Mouse (Mus musculus) CH12F3 (cell line): ENCODE measurements at regions not wholly inside any gene's neighbourhood (a gene's known extent, or its start where the extent isn't known, plus 50 kb on each side); places are given as distances from the start of the nearest gene placed in this dataset.

Source experiments
- in situ Hi-C: fragments of 300-500 bp; cut with MboI; formaldehyde crosslinking; loops from 2 replicates; pipeline ENCODE4 v1.14.3; 2020; ENCODE audit warnings: low sequenced_read_pairs

DNA sequence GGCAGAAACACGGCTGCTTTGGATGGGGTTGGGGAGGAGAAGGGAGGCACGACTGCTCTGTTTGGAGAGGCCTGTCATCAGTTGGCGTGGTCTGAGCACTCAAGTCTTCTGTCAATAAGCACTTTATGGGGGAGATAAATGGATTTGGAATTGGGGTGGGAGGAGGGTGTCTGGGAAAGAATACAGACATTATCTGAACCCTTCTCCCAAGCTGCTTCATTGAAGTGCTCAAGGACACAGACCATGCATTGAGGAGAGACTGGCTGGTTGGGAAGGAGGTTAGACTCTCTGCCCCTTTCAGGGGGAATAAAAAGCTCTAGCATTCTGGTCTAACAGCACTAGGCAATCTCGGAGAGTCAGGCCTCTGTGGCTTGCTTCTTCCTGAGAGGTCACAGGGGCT, 350.1 kb upstream of the Tnp1 start:
- in situ Hi-C loops: no loop called here

DNA sequence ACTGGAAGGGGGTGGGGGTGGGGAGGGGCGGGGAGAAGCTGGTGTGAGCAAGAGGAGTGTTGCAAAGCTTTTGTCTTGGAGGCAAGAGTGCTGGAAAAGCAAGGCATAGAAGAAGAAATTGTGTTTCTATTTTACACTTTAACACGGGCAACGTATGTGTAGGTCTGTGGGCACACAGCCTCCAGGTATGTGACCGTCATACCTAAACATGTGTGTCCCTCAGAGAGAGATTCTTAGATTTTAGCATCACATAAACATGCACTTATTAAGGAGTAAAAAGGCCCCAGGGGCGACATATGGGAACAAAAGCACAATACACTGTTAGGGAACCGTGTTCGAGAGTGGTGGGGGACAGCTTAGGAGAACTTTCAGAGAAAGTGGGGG, 348.6 kb upstream of the Tnp1 start:
- in situ Hi-C loops: no loop called here

DNA sequence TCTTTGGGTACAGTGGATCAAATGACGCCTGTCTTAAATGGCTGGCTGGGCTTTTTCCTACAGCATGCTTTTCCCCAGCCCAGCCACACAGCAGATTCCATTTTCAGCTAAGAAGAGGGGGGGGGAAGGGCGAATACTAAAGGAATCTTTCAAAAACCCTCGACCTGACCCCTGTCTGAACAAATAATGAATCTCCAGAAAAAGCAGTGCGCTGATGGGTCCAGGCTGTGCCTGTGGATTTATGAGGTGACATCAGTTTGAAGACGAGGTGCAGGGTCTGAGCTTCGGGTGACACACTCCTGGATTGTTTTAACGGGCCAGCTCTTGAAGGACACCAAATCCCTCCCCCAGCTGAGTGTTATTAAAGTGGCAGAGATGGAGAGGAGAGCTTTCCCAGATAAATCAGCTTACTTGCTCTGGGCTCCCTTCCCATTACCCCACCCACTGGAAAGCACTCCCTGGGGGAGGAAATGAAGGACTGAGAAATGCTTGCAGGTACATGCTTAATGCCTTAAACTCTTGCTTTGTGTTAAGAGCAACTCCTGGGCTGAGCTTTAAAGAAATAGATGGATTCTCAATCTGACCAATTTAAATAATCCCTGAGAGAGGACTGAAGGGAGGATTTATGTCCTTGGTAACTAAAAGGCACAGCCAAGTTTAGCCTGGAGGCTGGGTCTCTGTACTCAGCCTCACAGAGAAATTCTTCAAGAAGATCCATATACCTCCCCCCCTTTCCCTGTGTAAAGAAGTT, 348.0 kb upstream of the Tnp1 start:
- in situ Hi-C loops: no loop called here

DNA sequence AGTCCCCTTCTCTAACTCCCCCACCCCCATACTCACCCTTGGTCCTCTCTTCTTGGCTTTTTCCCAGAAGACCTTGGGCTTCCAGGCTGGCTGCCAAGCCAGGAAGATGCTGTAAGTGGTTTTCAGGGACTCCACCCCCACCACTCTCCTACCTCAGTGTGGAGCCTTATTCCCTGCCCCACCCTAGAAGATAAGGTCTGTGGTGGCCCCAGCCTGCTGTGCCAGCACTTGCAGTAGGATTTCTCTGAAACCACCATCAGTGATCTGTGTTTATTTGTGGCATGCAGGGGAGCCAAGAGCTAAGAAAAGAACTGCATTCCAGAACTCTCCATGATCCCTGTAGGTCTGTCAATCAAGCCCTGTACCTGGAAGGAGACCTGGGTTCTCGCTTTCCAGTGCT, 346.4 kb upstream of the Tnp1 start:
- in situ Hi-C loops: no loop called here

DNA sequence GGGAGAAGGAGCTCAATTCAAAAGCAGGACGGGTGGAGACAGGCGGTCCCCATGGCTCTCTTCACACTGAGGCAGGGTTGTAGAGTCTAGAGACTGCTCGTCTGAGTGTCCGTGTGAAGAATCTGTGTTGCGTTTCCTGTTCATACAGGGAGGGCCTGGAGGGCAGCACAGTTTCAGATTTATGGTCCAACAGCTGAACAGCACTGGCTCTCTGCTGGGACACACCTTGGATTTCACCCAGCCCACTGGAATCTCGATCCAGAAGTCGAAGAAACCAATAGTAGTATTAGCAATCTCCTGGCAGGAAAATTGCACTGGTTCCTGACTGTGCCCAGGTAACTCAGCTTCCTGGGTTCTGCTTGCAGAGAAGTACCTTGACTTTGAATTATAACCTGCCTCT, 345.6 kb upstream of the Tnp1 start:
- in situ Hi-C loops: no loop called here

DNA sequence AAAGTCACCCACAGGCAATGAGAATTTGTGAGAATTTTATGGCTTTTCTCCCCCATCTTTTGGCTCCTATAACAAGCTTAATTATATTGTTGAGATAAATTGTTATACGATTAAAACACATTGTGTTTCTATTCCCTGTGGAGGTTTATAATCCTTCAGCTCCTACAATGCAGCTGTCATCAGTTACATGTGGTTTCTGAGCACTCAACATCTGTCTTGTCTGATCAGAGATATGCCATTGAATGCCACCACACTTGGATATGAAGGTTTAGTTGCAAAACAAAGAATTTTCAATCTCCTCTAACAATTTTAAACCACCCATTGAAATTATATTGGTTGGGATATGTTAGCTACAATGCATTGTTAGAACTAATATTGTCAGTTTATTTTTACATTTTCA, 338.7 kb upstream of the Tnp1 start:
- in situ Hi-C loops: no loop called here

DNA sequence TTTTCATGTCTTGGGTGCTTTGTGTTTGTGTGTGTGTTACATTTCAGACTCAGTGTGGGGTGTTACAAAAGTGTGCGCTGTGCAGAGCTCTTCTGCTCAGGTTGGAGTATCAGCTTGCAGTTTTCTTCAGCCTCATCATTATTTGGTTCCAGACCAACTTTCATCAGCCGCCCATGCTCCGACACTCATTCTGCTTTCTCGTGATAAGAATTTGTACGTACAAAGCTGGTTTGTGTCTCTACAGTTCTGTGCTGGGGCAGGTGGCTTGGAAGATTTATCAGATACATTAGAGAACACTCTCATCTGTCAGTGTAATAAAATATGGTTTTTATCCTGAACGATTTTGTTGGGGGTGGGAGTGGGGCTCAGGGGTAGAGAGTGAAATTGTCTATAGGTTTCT, 332.8 kb upstream of the Tnp1 start:
- in situ Hi-C loops: no loop called here

DNA sequence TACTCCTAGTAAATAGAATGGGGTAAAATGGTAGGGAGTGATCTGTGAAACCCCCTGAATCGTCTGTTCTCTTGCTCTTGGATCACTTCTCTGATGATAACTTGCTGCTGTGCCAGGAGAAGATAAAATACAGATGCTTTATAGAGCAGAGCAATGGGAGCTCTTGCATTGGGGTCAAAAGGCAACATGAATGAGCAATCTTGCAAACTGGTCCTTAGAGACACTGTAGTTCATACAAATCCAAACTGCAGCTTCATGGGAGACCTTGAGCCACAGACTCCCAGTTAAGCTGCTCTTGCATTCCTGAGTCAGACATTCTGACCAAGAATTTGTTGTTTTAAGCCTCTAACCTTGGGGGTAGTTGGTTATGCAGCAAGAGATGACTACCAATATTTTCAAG, 328.9 kb upstream of the Tnp1 start:
- in situ Hi-C loops: no loop called here

DNA sequence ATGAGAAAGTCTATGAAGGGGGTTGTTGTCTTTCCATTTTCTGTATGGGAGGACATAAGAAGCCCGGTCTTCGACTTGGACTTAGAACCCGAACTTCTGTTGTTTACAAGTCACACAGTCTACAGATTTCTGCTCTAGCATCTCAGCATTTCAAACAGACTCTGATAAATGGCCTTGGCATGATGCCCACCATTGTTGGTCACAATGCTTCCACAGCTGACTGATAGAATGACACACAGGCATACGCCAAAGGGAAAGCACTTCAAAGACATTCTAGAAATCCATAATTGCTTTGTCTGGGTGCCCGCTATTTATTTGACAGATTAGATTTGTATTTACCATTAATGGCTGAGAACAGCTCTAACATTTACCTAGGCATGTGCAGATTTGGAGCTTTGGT, 326.2 kb upstream of the Tnp1 start:
- in situ Hi-C loops: no loop called here

DNA sequence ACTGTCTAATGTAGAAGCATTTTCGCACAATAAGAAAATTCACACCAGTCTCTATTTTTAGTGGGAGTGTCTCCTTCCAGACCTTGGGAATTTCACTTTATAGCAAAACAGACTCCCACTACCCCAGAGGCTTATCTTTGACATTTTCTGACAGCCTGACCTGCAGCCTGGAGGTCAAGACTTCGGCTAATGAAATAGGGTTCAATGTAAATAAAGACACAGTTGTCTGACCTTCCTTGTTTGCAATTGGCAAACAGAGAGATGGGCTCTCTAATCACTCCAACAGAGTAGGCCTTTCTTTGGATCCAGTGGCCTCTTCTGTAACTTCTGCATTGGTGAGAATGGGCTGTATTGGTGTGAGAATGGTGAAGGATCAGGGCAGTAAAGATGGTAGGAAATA, 321.7 kb upstream of the Tnp1 start:
- in situ Hi-C loops: no loop called here

DNA sequence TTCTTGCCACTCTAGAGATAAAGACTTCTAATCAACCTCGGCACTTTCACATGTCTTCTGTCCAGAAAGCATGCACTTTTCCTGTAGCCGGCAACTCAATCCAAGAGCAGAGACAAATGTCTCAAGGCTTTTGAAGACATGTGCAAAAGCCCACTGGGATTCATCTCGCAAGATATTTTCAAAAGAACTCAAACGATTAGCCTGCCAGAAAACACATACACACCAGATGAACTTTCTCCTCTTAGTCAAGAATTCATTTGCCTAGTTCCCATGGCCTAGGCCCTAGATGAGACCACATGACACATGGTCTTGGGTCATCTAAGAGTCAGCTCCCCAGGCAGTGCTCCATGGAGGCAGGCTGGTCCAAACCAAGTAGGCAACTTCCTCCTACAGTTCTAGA, 293.8 kb upstream of the Tnp1 start:
- in situ Hi-C loops: no loop called here

DNA sequence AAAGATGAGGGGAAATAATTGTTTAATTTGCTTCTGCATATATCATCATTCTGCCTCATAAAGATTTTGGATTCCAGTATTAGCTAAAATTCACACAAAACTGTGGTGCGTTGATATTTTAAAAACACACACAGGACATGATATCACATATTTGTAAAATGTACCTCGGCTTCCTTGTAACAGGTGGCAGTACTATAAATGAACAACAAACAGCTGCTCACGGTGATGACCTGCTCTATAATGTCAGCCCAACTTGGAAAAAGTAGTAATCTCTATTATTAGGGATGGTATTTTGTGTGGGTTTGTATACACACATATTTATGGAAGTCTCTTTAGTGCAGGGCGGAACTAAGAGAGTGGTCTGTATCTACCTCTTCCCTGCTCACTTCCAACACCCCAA, 292.7 kb upstream of the Tnp1 start:
- in situ Hi-C loops: no loop called here

DNA sequence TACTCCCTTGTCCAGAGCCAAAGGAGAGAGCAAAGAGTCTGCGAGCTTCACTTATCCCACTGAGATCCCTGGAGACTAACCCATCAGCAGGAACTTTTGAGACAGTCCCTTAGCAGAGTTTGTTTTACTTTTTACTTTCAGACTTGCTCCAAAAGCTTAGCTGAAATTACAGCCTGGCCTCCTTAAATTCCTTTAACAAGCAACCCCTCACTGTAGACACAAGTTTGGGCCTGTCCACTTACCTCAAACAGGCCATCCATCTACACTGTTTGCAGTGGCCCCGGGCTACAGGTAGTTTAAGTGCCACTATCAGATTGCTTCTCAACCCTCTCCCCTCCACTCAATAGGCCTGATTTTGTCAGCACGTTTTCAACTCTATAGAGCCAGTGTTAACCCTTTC, 291.5 kb upstream of the Tnp1 start:
- in situ Hi-C loops: no loop called here

DNA sequence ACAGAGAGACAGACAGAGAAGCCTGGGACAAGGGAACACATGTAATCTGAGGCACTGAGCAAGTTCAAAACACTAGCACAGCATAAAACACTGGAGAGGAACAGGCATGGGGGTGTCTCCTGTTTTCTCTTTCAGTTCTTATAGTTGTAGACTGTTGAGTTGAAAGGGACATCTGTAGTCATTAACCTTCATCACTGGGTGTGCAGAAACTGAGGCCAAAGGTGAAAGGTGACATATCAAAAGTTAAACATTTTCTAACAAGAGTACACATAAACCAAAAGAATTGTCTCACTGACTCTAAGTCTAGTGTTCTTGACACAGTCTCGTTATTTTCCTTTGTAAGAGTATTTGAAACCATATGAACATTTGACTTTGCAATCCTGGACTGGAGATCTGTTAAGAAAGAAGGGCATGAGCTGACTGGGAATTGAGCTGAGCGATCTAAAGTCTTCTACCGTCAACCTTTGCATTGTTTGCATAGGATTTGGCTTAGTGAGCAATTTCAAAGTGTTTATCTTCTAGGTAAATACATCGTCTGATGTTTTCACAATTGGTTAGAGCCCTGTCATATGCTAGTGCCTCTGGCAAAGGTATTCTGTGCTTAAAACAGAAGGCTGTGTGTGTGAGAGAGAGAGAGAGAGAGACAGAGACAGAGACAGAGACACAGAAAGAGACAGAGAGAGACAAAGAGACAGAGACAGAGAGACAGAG, 284.4 kb upstream of the Tnp1 start:
- in situ Hi-C loops: no loop called here

DNA sequence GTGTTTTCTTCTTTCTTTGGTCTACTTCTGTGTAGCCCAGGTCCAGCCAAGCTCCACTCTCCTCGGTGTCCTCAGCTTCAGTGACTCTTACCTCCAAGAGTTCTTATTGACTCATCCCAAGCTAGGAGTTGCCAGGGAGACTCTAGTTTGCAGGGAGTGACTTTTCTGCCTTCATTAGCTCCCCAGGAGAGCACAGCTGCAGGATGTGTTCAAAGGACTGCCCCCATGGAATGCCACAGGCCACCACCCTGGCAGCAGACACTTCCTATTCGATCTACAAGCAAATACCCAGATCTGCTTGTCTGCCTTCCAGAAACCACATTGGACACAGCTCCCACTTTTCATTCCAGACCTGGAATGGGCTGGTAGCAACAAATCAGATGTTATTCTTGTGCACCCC, 269.6 kb upstream of the Tnp1 start:
- in situ Hi-C loops: no loop called here

DNA sequence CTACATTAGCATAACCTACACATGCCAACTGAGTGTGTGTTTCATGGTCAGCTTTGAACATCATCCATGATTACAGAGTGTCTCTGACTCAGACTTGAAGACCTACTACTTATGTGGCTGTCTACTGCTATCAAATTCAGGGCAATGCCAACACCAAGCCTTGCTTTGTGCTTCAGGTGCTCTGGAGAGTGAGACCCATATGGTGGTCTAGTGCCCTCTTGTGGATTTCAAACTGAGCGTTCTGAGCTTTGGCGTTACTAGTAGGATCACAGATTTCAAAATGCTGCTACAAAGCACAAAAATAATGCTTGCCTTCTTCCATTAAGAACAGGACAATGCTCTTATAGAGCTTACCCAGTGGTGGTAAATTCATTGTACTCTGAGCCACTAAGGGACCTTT, 258.8 kb upstream of the Tnp1 start:
- in situ Hi-C loops: loop anchor here (10.0 kb wide), 1 partner anchor 410 kb away; no protein-coding TSS in a partner anchor

DNA sequence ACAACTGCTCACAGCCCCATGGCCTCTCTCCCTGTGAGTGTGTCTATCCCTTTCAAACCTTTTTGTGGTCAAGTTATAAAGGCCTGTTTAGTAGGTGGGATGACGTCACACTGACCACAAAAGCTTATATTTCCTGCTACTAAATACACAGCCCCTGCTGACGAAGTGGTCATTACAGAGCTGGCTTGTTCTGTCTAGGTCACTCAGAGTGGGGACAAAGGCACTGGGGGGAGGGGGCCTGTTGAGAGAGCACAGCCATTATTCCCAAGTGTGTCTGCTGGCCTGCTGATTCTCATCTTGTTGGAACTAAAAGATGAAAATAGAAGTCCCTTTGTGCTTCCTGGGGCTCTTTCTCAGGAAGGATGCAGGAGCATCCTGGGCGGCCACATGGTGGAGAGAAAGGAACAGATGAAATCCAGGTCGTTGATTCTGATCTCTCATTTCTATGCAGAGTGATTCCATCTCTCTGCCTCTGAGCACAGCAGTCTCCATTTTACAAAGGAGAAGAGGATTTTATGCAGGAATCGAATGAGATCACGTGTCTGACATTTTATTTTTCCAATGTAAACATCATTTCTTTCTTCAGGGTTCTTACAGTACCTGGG, 255.2 kb upstream of the Tnp1 start:
- in situ Hi-C loops: loop anchor here (10.0 kb wide), 1 partner anchor 406 kb away; no protein-coding TSS in a partner anchor

DNA sequence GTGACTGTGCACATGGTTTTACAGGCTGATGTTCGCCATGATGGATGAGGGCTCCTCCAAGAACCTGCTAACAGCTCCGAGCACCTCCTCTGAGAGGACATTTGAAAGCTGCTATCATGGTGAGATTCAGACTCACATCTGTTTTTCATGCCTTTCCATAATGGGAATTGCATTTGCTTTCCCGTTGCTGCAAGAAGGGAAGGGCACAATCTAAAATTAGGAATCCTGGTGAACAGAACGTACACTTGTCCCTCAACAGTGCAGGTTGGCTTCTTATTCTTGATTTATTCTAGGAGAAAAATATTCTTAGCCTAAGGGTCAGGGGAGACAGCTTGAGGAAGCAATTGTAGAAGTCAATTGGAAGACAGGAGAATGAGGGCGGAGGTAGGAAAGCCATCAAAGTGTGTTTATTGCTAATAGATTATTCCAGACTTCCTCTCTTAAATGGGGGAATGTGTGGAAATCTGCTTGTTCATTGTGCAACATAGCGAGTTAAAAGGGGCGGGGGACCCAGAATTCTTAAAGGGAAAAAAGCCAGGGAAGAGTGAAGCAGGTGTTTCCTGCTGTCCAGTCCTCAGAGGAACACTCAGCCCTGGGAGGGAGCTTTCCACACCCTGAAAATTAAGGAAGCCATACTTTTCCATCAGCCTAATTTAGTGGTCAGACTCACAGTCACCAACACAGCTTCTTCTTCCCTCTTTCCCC, 253.5 kb upstream of the Tnp1 start:
- in situ Hi-C loops: no loop called here

DNA sequence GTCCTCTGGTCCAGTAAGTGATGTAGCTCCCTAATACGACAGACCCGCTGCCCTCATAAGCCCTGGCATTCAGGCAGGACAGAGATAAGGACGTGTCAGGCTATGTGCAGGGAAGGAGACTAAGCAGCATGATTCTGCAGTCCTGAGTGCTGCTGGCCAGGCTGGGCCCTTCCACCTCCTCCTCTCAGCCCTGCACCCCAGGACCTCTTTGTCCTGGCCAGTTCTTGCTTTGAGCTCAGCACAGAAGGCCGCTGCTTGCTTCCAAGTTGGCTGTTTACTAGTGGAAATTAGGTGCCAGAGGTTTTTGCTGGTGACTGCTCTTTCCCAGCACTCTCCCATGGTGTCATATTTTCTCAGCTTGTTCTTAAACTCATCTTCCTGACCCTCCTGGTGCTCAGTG, 249.3 kb upstream of the Tnp1 start:
- in situ Hi-C loops: no loop called here

DNA sequence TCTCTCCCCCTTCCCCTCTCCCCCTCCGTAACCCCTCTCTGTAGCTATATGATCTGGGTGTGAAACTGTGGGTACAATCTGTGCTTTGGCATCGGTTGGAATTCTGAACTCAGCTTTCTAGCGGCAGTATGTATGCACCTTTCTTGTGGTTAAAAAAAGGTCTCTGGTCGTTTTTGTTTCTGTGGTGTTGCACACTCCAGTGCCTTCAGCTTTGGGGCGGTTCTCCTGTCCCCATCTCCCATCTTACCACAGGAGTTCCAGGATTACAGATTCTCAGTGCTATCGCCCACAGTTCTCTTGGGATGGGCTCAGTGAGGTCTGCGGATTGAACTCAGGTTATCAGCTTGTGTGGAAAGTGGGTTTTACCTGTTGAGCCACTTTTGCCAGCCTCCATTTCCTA, 248.5 kb upstream of the Tnp1 start:
- in situ Hi-C loops: no loop called here

DNA sequence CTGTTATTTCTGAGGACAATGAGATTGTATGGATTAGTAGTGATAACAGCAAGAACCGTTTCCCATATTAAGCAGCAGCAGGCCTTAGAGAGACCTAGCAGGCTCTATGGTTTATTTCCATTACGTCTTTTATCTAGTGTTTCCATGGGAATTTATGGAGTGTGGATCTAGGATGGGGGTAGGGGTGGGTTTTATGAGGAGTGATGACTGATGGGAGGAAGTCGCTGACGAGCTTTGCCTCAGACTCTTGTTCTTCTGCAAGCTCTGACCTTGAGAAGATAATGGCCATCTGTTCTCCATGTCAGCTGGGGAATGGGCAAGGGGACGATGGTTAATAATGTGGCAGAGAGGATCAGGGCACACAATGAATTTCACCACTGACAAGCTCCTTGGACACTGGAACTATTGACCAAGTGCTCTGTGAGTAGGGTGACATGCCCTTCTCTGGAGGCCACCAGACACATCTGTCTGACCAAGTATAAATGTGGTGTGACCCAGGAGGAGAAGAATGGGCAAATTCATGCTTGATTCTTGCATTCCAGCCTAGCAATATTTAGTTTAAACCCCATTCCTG, 243.9 kb upstream of the Tnp1 start:
- in situ Hi-C loops: no loop called here
